Mouse (Mus musculus): Measurements from ENCODE around the gene Tagap.

DNA sequence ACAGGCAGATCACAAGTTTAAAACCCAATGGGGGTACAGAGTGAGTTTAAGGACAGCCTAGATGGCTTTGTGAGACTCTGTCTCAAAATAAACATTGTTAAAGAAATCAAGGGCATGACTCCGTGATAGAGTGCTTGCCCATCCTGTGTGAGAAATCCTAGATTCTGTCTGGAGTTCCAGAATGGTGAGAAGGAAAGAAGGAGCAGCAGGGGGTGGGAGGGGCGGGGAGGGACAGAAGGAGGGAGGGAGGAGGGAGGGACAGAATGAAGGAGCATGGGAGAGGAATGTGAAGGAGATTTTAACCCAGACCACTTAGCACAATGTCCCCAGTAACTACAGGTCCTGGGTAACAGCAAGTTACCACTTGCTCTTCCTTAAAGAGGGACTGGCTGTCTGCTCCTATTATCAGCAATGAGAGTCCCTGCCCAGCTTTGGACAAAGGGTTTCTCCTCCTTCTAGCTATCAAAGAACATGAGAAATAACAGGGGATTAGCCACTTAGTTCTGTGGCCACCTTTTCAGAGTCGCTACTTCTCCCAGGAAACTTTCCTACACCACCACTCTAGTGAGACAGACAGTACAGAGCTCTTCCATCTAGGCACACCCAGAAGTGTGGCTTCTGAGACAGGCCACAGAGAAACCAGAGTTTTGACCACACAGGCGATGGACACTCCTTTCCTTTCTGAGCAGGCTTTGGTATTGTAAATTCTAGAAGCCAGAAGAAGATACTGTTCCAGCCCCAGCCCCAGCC lies 19.7 kb upstream of the Tagap start:
- no peak for TF ChIP-seq CTCF (IDR thresholded peaks at IDR 0.05; ENCODE audit: extremely low read depth, insufficient read depth, insufficient read length, insufficient replicate concordance)
- no peak for TF ChIP-seq POLR2A (IDR thresholded peaks at IDR 0.05; ENCODE audit: low read depth, low read length)
